Mouse (Mus musculus): ENCODE data around the gene Hpn.

Gene Hpn

DNA sequence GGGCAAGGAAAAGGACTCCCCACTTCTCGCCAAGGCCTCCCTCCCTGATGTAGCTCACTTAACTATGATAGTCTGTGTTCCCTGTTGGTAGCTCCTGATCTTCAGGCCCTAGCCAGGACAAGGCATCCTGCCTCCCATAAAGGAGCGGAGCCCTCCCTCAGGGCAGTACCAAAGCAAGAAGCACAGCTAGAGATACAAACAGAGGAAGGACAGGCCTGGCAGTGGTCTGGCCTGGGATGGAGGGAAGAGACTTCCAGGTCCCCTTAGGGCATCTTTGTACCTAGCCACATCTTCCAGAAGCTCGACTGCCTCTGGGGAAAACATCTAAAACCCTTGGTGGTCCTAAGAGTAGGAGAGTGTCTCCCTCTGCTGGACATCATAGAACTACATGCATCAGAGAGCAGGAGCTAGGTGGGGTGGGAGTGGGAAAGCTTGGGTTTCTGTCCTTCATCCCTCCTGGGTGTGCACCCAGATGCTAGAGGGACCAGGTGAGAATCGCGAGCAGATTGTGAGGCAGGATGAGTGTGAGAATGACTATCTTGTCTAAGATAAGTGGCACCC is 37.1 kb downstream of the Hpn start:
- DNase-seq = no peak

DNA sequence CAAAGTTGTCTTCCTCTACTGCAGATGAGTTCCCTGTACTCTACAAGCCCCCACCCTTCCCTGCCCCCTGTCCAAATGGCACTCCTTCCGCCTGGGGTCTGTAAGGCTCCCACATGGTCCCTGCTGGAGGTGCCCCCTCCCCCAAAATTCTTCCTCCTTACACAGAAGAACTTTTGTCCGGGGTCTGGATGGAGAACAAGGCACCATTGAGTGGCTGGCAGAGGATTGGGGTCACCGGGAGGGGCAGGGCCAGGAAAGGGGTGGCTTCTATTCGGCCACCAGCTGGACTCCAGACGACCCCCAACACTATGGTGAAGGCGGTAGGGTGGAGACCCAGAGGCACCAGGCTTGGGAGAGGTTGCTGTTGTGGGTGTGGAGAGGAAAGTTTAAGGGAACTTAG is 37.6 kb downstream of the Hpn start:
- no peak for DNase-seq

DNA sequence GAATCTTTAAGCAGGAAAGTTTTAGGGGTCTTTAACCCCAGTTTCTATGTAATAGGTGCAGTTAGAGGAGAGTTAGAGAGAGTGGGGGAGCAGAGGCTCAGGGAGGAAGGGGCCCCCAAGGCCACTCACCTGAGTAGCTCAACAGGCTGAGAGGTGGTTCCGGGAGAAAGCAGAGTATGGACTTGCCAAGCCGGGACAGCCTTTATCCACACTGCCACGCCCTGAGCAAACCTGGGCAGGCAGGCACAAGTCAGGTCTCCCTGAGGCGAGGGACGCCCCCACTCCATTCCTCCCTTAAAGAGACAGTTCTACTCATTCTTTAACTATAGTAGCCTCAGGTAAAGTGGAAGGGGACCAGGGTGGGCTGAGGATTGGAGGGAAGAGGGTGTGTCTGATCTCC is 38.6 kb downstream of the Hpn start, which contains the start of gene Fxyd3:
Gene Fxyd3, minus strand, starts transcription at position 213 of the 400 bp plus-strand sequence.
- no peak for DNase-seq

DNA sequence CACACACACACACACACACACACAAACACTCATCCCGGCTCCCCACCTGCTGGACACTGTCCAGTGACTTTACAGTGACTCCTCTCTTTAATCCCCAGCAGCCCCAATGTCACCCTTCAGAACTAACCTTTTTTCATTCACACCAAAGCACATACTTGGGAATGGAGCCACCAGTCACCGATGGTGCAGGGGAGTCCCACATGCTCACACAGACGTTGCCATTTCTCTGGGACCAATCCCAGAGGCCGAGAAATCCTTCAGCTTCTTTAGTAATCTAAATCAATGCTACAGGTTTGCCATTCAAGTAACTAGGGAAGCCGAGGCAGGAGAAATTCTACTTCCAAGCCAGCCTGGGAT is 40.4 kb downstream of the Hpn start:
- no peak for DNase-seq

DNA sequence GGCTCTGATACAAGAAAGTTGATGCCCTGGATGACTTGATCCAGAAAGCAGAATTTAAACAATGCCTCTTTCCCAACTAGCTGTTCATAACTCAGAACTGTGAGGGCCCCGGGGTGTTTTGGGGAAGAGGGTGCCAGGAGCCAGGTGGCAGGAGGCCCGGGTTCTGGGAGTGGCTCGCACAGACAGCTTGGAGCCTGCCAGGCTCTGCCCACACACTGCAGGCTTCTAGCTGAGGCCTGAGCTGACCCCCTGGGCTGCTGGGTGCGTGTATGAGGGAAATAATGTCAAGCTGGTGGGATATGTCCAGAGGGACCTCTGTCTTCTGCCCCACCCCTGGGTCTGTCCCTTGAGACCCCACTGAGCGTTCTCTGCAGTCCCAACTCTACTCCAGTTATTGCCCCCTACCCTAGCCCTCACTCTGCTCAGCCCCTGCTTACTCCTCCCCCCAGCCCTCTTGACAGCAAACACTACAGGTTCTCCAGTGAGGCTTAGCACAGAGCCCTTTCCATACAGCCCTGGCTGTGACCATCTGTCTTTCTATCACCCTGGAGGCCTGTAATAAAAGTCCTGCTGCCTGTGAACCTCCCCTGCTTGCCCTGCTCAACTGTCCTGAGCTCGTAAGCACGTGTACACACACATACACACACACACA is 40.9 kb downstream of the Hpn start:
- no peak for DNase-seq

DNA sequence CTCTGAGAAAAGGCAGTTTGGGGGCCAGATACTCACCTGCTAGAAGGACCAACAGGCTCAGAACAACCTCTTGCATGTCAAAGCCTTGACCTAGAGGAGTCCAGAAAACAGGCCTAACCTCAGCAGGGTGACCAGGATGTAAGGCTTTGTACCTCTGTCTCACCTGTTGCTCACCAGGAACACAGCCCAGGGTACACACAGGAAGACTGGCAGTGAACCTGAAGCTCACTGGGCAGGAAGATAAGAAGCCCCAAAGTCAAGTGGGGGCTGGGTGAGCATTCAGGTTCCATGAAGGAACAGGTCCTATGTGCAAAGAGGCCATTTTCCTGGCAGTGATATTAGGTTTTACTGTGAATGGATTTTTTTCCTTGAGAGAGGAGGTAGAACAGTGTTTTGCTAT is 41.5 kb downstream of the Hpn start:
- no peak for DNase-seq

DNA sequence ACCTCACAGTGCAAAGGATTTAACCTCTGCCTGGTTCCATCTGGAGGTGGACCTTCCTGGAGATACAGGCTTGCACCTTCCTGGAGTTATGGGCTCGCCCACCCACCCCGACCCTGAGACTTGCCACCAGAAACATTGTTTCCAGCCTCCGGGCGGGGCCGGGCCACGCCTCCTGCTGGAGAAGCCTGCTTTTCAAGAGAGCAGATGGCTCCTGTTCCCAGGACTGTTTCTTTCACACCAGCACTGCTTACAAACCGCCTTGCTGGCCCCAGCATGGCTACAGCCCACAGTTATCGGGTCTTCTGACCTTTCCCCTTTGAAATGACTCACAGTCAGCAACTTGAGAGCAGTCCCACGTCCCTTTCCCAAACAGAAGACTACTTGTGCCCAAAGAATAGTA is 42.8 kb downstream of the Hpn start:
- DNase-seq = no peak

DNA sequence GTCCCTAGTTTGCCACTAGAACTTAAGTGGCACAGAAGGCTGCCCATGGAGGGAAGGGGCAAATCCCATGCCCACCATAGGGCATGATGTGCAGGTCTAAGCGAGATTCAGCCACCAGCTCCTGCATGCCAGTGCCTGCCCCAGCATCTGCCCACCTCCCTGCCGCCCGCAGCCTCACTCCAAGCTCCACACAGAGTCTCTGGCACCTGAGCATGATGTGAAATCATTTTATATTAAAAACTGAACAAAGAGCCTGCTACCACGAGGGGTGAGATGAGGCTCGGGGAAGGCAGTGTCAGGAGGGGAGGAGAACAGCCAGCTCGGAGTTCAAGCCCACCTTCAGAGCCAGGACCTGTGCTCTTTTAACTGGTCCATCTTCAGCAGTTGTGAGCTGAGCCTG is 44.8 kb downstream of the Hpn start:
- no peak for DNase-seq

DNA sequence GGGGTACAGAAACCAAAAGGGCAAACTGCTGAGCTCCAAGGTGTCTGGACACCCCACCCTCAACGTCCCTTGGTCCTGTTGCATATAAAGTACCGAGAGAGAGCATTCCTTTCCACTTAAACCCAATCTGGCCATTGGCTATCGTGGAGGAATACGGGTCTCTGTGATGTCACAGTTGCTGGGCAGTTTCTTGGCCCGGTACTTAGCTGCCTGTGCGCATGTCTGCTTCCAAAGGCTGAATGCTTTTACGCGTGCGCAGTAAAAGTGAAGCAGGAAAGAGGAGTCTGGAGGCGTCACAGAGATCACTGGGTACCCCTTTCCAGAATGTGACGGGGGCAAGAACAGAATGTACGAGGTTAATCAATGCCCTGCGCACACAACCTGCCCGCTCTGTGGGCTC is 45.6 kb downstream of the Hpn start:
- DNase-seq = no peak

DNA sequence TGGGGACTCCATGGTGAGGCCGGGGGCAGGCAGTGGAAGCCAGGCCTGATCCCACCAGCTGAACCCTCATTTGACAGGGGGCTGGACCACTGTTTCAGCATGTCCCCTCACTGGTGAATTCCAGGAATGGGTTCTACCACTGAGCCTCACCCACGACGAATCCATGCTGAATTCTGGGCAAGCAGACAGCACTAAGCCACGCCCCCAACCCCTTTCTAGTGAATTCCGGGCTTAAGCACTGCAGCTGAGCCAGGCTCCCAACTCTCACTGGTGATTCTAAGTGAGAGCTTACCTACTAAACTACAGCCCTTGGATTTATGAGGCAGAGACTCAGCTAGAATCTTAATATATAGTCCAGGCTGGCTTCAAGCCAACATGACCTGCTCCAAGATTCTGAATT is 47.3 kb downstream of the Hpn start:
- no peak for DNase-seq

DNA sequence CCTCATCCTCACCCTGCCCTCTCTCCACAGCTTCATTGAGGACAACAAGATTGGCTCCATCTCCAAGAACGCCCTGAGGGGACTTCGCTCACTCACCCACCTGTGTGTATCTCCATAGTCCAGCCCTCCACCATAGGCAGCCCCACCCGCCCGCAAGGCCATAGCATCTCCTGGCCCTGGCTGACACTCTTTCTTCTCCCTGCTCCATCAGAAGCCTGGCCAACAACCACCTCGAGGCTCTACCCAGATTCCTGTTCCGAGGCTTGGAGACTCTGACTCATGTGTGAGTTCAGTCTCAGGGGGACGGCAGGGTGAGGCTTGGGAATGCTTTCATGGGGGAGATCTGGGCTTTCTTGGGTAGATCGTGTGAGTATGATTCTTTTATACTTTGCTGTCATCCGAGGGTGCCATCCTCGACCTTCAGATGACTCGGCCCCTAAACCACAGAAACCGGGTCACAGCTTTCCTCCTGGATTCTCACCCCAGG is 52.0 kb downstream of the Hpn start:
- no peak for DNase-seq

DNA sequence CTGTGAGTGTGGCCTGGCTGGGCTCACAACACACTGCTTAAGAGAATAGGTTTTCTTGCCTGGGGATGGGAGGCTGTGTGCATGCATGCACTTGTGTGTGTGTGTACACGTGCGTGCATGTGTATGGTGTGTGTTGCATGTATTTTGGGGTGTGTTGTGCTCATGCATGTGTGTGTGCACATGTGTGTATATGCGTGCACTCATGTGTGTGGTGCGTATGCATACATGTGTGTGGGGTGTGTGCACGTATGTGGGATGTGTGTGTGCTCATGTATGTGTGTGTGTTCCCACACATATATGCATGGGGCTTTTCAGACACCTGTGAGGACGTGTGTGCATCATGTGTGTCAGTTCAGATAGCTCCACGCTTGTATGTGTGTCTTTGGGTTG is 54.5 kb downstream of the Hpn start:
- DNase-seq = no peak

DNA sequence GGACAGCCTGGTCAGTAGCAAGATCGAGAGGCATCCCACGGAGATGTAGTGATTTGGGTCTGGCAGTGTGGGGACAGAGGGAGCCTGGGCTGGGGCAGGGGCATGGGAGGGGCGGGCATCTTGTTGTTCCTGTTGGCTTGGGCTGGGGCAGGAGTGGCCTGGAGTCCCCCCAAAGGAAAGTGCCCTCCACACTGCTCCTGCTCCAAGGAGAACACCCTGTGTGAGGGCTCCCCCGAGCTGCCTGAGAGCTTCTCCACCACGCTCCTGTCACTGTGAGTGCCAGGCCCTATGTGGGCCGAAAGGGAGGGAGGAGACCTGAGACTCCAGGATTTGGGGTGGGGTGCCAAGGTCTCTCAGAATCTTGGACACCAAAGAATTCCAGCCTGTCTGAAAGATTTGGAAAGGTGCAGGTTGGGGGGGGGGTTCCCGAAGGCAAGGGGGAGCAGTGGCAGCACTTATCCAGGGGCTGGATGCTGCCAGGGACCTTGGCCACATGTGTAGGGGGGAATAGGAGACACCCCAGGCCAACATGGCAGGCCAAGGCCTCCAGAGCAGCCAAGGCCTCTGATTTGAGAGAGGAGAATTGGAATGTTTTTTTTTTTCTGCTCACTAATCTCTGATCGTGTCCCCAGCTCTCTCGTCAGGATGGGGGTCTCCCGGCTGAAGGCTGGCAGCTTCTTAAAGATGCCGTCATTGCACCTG is 55.0 kb downstream of the Hpn start:
- no peak for DNase-seq

DNA sequence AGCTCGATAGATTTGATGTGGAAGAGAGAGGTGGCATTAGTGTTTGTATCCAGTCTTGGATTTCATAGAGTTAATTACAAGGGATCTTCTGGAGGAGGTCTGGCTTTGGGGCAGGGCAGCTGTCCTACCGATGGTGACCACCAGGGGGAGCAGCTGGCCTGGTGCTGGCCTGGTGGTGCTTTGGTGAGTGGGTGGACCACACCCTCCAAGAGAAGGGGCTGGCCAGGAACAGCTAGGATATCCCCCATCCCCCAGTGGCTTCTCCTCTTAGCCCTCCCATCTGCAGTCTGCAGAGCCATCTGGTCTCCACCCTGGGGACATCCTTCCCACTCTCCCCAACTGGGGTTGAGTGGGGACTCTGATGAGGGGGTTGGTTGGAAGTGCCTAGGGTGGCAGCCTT is 56.0 kb downstream of the Hpn start, which contains the start of gene Lgi4:
Gene Lgi4, plus strand, starts transcription at position 235 of the 400 bp plus-strand sequence.
- DNase-seq = peak; percentile 80

DNA sequence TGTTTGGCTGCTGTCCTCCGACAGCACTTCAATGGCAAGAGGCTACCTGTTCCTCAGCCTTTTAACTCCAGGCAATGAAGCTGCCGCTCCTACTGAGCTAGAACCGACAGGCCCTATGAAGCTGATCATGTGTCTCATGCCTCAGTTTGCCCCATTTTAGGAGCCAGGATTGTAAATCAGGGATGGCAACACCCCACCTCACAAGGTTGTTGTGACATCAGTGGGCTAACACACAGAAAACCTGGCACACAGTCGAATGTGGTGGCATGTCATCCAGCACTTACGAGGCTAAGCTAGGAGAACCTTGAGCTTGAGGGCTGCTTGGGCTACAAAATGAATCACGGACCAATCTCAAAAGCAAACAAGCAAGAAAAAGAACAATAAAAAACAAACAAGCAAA is 56.9 kb downstream of the Hpn start:
- DNase-seq = no peak

DNA sequence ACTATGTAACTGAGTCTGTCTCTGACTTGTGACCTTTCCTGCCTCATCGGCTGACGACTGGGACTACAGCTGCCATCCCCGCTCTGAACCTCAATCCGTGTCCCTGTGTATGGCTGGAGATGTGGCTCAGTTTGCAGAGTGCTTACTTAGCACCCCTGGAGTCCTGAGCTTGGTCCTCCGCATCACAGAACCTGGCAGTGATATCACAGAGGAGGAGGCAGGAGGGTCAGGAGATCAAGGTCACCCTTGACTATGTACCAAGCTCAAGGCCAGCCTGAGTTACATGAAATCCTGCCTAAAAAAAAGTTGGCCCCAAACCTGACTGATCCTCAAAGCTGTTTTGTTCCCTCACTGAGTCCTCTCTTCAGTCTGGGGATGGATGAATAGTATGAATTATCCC is 57.4 kb downstream of the Hpn start:
- no peak for DNase-seq

DNA sequence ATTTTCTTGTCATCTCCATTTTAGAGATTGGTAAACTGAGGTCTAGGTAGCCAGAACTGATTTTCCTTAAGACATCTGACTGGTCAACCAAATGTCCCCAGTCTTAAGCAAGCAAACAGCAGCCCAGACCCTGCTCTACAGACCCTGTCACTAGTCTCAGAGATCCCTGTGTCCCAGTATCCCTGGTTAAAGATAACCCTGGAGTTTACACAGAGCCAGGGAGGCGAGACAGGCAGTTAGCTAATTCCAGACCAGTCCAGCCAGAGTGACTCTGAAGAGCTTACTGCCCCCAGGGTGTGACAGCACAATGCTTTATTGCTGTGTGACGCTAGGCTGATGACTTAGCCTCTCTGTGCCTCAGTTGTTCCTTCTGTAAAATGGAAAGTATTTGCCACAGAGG is 58.0 kb downstream of the Hpn start, which contains the start of gene Fxyd1:
Gene Fxyd1, minus strand, starts transcription at position 129 of the 400 bp plus-strand sequence.
- DNase-seq = no peak

DNA sequence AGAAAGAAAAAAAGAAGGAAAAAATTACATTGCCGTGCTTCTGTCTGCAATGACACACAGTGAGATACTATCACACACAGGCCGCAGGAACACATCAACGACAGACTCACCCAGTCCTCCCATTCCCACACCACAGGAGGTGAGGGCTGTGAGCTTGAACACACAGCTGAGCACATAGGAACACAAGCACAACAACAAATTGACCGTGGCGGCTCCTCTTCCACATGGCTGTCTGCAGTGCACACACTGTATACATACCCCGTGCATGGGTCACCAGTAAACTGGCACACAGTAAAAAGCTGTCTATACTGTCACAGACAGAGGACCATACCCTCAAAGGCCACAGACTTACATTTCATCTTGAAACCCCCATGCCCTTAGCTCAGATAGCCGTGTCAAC is 58.6 kb downstream of the Hpn start:
- no peak for DNase-seq

DNA sequence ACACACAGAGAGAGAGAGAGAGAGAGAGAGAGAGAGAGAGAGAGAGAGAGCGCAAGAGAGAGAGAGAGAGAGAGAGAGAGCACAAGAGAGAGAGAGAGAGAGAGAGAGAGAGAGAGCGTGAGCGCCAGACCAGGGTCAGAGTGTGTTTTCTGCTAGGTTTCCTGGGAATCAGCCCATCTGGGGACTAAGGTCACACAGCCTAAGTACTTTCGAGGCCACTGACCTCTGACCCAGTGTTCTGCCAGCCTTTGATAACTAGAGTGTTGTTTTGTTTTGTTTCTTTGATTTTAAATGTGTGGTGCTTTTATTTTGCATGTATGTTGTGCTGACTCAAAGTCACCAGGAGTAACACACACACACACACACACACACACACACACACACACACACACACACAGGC is 59.2 kb downstream of the Hpn start:
- peak; percentile 60 for DNase-seq

DNA sequence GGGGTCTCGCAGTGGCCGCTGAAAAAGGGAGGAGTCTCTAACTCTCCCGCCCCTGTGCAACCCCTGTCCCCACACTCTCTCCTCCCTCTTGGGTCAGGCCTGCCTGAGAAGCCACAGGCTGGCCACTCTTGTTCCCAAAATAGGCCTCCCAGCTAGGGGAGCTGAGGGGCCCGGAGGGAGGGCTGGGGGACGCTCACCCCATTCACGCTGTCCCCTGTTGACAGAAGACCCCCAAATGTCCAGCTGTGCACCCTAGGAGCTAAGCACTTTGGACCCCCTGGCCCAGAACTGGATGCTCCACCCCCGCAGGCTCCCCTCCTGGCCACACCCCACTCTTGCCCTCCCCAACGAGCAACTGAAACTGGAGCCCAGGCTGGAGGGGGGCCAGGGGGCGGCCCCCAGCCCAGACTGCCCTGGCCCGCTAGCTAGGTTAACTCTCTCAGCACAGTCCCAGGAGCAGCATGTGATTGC is 59.7 kb downstream of the Hpn start:
- DNase-seq = peak; percentile 55

DNA sequence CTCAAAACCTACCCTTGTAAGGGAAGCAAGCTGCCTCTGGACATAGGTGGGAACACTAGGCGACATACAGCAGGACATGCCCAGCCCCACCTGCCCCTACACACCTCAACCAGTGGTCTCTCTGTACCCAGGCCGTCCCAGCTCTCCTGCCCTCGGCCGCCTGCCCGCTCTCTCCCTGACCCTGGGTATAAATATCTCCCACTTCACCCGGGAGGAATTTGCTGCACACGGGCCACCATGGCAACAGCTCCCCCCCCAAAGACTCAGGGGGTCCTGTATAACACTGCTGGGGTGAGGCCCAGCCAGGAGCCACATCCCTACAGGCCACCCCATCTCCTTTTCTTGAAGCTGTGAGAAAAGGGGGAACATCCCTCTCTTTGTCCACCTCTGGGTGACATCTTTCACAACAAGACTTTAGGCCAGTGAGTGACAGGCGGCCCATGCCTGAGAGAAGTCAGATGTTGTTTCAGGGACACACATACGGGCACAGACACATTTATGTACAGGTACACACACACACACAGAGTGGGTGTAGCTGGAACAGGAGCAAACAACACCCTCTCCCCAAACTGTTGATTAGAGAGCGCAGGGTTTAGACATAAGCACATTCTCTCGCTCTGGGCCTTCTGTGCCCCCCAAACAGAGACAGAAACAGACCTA is 60.3 kb downstream of the Hpn start:
- DNase-seq = no peak

DNA sequence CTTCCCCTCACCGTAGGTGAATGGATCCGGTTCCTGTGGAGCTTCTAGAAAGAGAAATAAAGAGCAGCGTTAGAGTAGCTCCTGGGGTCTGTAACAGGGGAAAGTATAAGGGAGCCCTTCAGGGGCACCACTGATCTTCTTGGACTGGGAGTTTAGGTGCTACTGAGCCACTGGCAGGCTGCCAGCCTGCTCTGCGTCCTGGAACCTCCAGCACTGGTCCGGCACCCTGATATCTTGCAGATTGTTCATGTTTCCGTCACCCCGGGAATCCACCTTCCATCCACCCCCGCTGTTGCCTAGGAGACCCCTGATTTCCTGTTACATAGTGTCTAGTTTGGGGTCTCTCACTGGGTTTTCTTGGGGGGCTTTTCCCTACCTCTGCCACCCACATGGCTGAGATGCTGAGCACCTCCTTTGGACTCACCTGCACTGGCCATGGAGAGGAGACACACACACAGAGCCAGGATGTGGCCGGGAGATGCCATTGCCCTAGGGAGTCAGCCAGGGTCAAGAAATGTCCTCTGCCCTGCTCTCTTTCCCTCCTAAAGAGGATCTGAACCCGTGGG is 61.1 kb downstream of the Hpn start:
- DNase-seq = no peak

Measured in kidney, adult 9 months (tissue).